Mouse (Mus musculus) megakaryocyte progenitor cell, adult 5-6 weeks (primary cell): ENCODE measurements at regions not wholly inside any gene's neighbourhood (a gene's known extent, or its start where the extent isn't known, plus 50 kb on each side); places are given as distances from the start of the nearest gene placed in this dataset.
"Not testable (repeated sequence)": the region's sequence is repeated elsewhere in the genome, so short reads cannot be mapped to it uniquely, and the experiment has no call there.

Source experiments
- ATAC-seq: replicated peaks from 2 replicates; pipeline ENCODE4 v1.8.0; 2016; ENCODE audit warnings: mild to moderate bottlenecking, moderate TSS enrichment, inconsistent platforms; ENCODE audit not compliant: poor library complexity

GRCm38 (mm10) chr16:23838696-23839095 is 52.1 kb downstream of the Sst start:
- no peak for ATAC-seq

GRCm38 (mm10) chr16:23838114-23838513 is 52.6 kb downstream of the Sst start:
- ATAC-seq: peak; percentile 94

GRCm38 (mm10) chr16:23834991-23835390 is 55.8 kb downstream of the Sst start:
- no peak for ATAC-seq

- no peak for ATAC-seq
Measured at GRCm38 (mm10) chr16:23833603-23834002, 57.2 kb downstream of the Sst start.

- no peak for ATAC-seq
Measured at GRCm38 (mm10) chr16:23833042-23833423, 57.7 kb downstream of the Sst start.

GRCm38 (mm10) chr16:23832393-23833041 is 58.2 kb downstream of the Sst start:
- no peak for ATAC-seq

- no peak for ATAC-seq
Measured at GRCm38 (mm10) chr16:23825662-23826061, 65.1 kb downstream of the Sst start.

- ATAC-seq: no peak
Measured at GRCm38 (mm10) chr16:23785216-23785615, 105.5 kb downstream of the Sst start.

- no peak for ATAC-seq
Measured at GRCm38 (mm10) chr16:23784021-23784897, 106.5 kb downstream of the Sst start.

- ATAC-seq: no peak
Measured at GRCm38 (mm10) chr16:23780440-23781231, 110.1 kb downstream of the Sst start.

GRCm38 (mm10) chr16:23777894-23778293 is 112.9 kb downstream of the Sst start:
- no peak for ATAC-seq

- ATAC-seq: no peak
Measured at GRCm38 (mm10) chr16:23777041-23777440, 113.7 kb downstream of the Sst start.

- ATAC-seq: no peak
Measured at GRCm38 (mm10) chr16:23776501-23776900, 114.3 kb downstream of the Sst start.

- no peak for ATAC-seq
Measured at GRCm38 (mm10) chr16:23758136-23758812, 132.5 kb downstream of the Sst start.

- no peak for ATAC-seq
Measured at GRCm38 (mm10) chr16:23737026-23737425, 153.7 kb downstream of the Sst start.

GRCm38 (mm10) chr16:23735722-23736121 is 155.0 kb downstream of the Sst start:
- no peak for ATAC-seq

GRCm38 (mm10) chr16:23726562-23726961 is 164.2 kb downstream of the Sst start:
- ATAC-seq: no peak

- no peak for ATAC-seq
Measured at GRCm38 (mm10) chr16:23721745-23722144, 169.0 kb downstream of the Sst start.

GRCm38 (mm10) chr16:23701156-23701555 is 180.5 kb upstream of the Masp1 start:
- no peak for ATAC-seq

GRCm38 (mm10) chr16:23694226-23694625 is 173.6 kb upstream of the Masp1 start:
- not testable (repeated sequence) for ATAC-seq

GRCm38 (mm10) chr16:23690061-23690460 is 169.4 kb upstream of the Masp1 start:
- no peak for ATAC-seq
